Mouse (Mus musculus): Measurements from ENCODE around the gene Serpina11. TPM values are rescaled to one million over a fixed set of nuclear protein-coding genes. Genes with fewer than 3 reads are reported as not detected.
"Not testable (repeated sequence)": the region's sequence is repeated elsewhere in the genome, so short reads cannot be mapped to it uniquely, and the experiment has no call there.

The Serpina11 gene
- polyA plus RNA-seq, 1 experiment = 0.14 TPM

DNA sequence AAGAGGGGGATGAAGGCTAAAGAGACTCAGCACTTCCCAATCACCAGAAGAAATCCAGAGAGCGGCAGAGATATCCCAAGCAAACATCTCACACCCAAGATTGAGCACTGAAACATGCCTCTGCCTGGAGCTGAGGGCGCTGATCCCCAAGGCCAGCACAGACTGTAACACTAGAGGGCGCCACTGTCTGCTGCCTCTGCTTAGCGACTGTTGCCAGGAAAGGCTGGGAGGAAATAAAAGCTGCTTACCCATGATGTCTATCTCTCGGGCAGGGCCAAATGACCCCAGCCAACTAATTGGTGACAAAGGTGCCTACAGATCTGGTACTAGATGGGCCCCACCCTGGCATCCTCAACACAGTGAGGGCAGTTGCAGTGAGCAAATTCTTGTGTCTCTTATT is 11.9 kb downstream of the Serpina11 start:
- DNase-seq (ENCODE audit: low read depth, low spot score) = no peak

GRCm38 (mm10) chr12:103977060-103977459 is 12.7 kb downstream of the Serpina11 start:
- no peak for DNase-seq (ENCODE audit: low read depth, low spot score)

More for the DNA sequence above, 11.9 kb downstream of the Serpina11 start:
- WGBS = 30% methylated on average over 5 of the region's 5 CpGs

DNA sequence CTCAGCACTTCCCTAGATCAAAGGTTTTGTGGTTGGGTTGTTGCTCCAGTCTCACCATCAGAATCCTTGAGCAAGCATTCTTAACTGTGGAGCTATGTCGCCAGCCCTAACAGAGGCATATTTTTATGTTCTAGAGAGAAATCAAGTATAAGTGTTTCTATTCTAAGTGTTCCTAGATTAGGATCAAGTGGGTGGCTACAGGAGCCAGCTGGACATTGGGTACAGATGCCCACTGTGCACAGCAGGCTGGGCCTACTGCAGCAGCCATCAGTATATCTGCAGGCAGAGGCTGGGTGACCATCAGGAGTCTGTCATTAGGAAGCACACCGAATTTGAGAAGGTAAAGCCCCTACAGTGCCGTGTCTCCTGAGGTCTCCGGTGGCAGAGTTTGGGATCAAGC is 18.7 kb downstream of the Serpina11 start:
- WGBS = 88% methylated on average over 4 of the region's 4 CpGs
- DNase-seq (ENCODE audit: low read depth, low spot score) = no peak

More at GRCm38 (mm10) chr12:103977060-103977459, 12.7 kb downstream of the Serpina11 start:
- WGBS = 74% methylated on average over 3 of the region's 3 CpGs

- DNase-seq (ENCODE audit: low read depth, low spot score) = no peak
- WGBS = 36% methylated on average over 9 of the region's 9 CpGs
Observed at GRCm38 (mm10) chr12:103969577-103970116, 20.1 kb downstream of the Serpina11 start.

DNA sequence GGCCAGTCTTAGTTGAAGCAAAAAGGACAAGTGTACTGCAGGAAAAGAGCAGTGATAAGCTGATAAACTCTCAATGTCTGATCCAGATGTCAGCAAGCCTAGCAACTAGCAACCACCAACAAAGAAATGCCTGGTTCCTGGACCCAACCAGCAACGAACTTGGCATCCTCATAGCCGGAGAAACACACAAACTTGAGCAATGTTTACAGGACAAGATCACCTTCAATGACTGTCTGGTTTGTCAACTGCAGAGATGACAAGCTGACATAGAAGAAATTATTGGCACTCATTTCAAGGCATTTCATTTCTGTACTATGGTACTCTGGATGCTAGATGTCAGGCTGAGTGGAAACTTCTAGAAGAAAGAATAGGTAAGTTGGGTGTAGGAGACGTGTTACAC is 23.0 kb downstream of the Serpina11 start:
- WGBS = 57% methylated on average over 3 of the region's 3 CpGs
- DNase-seq (ENCODE audit: low read depth, low spot score) = no peak

- DNase-seq (ENCODE audit: low read depth, low spot score) = no peak
- WGBS = 78% methylated on average over 4 of the region's 4 CpGs
Observed at GRCm38 (mm10) chr12:103963288-103963687, 26.5 kb downstream of the Serpina11 start.

GRCm38 (mm10) chr12:103962860-103963259 is 26.9 kb downstream of the Serpina11 start:
- DNase-seq (ENCODE audit: low read depth, low spot score) = no peak
- 78% methylated on average over 8 of the region's 8 CpGs for WGBS

DNA sequence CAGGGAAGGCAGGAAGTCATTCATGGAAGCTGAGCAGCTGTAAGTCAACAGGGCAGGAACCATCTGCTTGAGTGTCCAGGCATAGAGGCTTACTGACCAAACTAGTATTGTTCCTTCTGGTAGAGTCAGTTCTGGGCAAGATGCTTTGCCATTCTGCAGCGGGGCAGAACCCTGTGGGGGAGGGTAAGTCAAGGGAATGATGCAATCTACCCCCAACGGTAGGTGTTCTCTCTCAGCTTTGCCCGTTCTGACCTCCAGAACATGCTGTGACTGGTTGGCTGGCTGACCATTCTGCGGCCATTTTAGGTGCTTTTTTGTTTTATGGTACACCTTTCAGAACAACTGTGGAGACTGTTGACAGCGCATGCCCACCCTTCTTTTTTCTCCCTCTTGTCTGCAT is 27.4 kb downstream of the Serpina11 start:
- no peak for DNase-seq (ENCODE audit: low read depth, low spot score)
- WGBS = 81% methylated on average over 5 of the region's 5 CpGs

DNA sequence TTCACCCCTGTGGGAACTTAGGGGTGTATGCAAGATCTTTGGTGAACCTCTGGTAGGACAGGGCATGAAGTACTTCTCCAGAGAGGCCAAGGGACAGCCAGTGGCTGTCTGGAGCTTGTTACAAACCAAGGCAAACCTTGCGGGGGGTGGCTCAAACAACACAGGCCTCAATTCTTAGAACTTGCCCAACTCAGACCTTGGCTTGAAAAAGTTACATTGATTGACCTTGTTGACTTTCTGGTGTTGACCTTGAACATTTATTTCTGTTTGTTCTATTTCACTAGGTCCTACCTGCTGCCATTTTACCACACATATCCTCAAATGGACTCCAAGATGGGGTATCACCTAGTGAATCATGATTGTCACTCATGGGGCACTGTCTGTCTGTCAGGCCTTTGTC is 28.0 kb downstream of the Serpina11 start:
- 93% methylated on average over 1 of the region's 1 CpGs for WGBS
- DNase-seq (ENCODE audit: low read depth, low spot score) = no peak

- 58% methylated on average over 3 of the region's 3 CpGs for WGBS
- DNase-seq (ENCODE audit: low read depth, low spot score) = no peak
Observed at GRCm38 (mm10) chr12:103958798-103959197, 31.0 kb downstream of the Serpina11 start, which contains the start of gene Serpina1e. Serpina1e (minus strand) TSS chr12:103958975.

- DNase-seq (ENCODE audit: low read depth, low spot score) = not testable (repeated sequence)
- 34% methylated on average over 2 of the region's 2 CpGs for WGBS
Observed at GRCm38 (mm10) chr12:103956555-103956954, 33.2 kb downstream of the Serpina11 start.

GRCm38 (mm10) chr12:103952972-103953371 is 36.8 kb downstream of the Serpina11 start:
- WGBS = 75% methylated on average over 3 of the region's 3 CpGs
- DNase-seq (ENCODE audit: low read depth, low spot score) = not testable (repeated sequence)

GRCm38 (mm10) chr12:103946243-103946642 is 43.5 kb downstream of the Serpina11 start:
- 86% methylated on average over 4 of the region's 4 CpGs for WGBS
- no peak for DNase-seq (ENCODE audit: low read depth, low spot score)

Other genes starting within 250 kb of the Serpina11 start
- gene Serpina1d, start 216.4 kb downstream of the Serpina11 start, polyA plus RNA-seq (2012; rRNA removed) = 0.42 and 0.55 TPM in 2 replicates
- gene Serpina1b, start 159.6 kb downstream of the Serpina11 start, polyA plus RNA-seq (2012; rRNA removed) = 11.2 and 31.0 TPM in 2 replicates
- gene Serpina1a, start 126.4 kb downstream of the Serpina11 start, polyA plus RNA-seq (2012; rRNA removed) = 0.16 and 2.0 TPM in 2 replicates
- 1.4 and 1.5 TPM in 2 replicates for gene Serpina1c, start 85.1 kb downstream of the Serpina11 start, polyA plus RNA-seq (2012; rRNA removed)
- 0.73 and 1.7 TPM in 2 replicates for gene Serpina1e, start 31.0 kb downstream of the Serpina11 start, polyA plus RNA-seq (2012; rRNA removed)
- gene Serpina9, start 23.8 kb upstream of the Serpina11 start, polyA plus RNA-seq (2012; rRNA removed) = 0.08 and 0.10 TPM in 2 replicates
- gene Serpina12, start 54.5 kb upstream of the Serpina11 start, polyA plus RNA-seq (2012; rRNA removed) = 0.02 TPM in 1 of 2 replicates, not detected in the other
- gene Serpina5, start 111.2 kb upstream of the Serpina11 start, polyA plus RNA-seq (2012; rRNA removed) = not detected in 2 replicates
- not detected in 2 replicates for gene Serpina3a, start 122.8 kb upstream of the Serpina11 start, polyA plus RNA-seq (2012; rRNA removed)
- gene Serpina3b, start 138.0 kb upstream of the Serpina11 start, polyA plus RNA-seq (2012; rRNA removed) = not detected in 2 replicates
- 1.2 and 1.4 TPM in 2 replicates for gene Serpina3c, start 163.9 kb upstream of the Serpina11 start, polyA plus RNA-seq (2012; rRNA removed)
- 2.5 and 2.6 TPM in 2 replicates for gene Serpina3f, start 224.6 kb upstream of the Serpina11 start, polyA plus RNA-seq (2012; rRNA removed)
- 26.2 and 27.5 TPM in 2 replicates for gene Serpina3g, start 246.3 kb upstream of the Serpina11 start, polyA plus RNA-seq (2012; rRNA removed)